Mouse (Mus musculus) neutrophil, adult 5-6 weeks (primary cell): ENCODE data around the gene Pex11g. TPM values are rescaled to one million over a fixed set of nuclear protein-coding genes. Genes with fewer than 3 reads are reported as not detected.

Experiments used
- ATAC-seq: fragments of 151-379, 151-347 bp; 2 replicates; pipeline ENCODE4 v1.8.0; 2017; ENCODE audit warnings: mild to moderate bottlenecking, moderate TSS enrichment; ENCODE audit not compliant: insufficient number of reproducible peaks, poor library complexity, low FRiP score, severe bottlenecking; ENCODE audit errors: extremely low read depth
- total RNA-seq: library from RNA; stranded (forward); fragments of 200-1000 nt; gene quantifications from 2 replicates; pipeline ENCODE4 v1.2.3, GENCODE M21; 2017

The Pex11g gene
- total RNA-seq, 1 experiment from 2014 or later = 1.0 TPM

DNA sequence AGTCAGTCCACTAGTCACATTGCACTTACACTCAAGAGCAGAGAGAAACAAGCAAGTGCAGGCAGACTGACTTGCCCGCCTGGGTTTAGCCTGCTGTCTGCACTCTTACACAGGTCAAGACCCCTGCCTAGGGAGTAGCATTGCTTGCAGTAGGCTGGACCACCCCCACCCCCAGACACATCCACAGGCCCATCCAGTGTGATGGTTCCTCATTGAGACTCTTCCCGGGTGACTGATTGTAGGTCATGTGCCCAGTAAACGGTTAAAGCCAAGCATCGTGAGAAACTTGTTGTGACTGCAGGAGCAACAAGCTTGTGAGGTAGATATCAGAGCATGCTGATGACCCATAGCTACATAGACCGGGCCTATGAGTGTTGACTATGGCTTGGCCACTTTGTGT lies 46.0 kb downstream of the Pex11g start:
- no peak for ATAC-seq

DNA sequence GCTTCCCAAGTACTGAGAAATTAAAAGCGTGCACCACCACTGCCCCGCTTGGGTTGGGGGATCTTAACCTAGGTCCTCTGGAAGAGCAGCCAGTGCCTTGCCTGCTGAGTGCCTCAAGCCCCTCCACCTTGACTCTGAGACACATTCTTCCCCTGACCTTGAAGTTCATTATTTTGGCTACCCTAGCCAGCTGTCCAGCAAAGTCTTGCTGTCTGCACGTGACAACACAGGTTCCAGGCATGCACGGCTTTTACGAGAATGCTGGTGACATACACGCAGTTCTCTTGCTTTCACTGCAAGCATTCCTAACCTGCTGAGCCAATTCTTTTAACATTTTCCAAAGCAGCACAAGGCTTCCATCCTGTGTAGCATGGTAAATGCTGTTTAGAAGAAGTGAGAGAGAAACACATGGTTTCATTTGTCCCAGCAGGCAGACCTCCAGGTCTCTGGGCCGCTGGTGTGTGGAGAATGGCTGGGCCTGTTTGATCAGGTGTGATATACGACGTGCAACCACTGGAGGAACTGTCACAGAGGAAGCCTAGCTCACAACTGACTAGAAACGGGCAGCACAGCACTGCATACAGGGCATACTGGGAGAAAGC lies 47.3 kb downstream of the Pex11g start:
- ATAC-seq = no peak

DNA sequence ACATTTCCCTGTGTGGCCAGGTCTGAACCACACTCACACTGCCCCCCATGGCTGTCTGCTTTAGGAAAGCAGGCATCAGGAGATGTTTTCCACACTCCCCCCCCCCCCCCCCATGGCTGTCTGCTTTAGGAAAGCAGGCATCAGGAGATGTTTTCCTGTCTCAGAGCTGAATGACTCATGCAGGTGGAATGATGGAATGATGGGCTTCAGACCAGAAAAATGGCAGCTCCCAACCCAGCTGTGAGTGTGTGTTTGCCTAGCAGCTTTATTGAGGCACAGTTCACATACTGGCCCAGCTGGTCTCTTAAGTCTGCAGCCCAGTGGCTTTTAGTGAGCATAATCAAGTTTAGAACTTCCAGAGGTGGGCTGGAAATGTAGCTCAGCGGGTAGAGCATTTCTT lies 49.4 kb downstream of the Pex11g start:
- no peak for ATAC-seq

DNA sequence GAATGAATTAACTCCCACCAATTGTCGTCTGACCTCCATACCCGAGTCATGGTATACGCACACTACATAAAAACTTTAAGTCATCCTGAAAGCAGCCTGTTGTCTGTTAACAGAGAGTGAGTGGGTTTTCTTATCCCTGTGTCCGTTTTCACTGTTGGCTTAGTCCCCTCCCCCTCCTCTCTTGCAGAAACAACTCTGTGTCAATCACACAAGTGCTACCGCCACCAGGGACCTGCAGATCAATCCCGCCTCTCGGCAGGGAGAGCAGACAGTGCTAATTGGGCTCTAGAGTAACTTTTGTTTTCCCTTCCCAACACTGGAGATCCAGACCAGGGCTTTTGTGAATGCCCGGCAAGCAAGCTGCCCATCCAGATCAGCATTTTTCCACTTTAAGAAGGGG lies 50.0 kb downstream of the Pex11g start:
- no peak for ATAC-seq

DNA sequence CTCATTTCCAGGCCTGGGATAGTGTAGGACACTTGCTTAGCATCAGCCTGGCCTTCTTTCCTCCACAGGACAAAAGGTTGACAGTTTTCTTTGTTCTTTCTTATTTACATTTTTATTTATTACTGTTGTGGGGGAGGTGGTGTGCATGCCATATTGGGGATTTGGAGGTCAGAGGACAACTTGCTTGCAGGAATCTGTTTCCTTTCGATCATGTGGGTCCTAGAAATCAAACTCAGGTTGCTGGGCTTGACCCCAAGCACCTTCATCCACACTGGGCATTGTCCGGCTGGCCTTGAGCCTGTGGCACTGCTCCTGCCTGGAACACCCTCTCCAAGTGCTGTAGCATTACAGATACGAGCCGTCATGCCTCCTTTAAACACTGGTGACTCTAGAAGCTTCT lies 50.6 kb downstream of the Pex11g start:
- no peak for ATAC-seq

DNA sequence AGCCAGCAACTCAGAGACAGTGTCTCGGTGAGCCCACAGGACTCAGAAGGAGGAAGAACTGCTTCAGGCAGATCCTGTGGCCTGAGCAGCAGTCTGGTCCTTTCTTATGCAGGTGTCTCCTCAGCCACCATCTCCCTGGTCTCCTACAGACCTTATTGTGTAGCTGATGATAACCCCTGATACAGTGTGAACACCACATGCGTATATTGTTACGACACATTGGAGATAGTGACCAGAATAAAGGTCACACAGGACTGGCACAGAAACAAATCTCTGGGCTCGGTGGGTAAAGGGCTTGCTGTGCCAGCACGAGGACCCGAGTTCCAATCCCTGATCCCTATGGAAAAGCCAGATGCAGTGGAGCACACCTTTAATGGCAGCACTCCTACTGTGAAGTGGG lies 51.8 kb downstream of the Pex11g start:
- no peak for ATAC-seq

DNA sequence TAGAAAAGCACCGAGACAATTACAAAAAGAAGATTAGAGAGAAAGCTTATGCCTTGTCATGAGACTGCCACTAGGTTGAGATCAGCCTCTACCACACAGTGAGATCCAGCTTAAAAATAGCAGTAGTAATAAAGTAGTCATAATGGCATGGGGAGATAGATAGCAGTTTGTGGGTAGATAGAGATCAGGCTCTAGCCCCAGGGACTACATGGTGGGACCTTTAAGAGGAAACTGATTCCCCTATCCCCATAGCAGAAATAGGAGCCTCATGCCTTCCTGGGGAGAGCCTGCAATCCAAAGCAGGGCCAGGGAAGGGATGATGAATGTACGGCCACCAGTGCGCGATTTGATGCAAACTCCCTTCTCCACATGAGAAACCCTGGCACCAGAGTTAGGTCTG lies 52.2 kb downstream of the Pex11g start:
- ATAC-seq = no peak

DNA sequence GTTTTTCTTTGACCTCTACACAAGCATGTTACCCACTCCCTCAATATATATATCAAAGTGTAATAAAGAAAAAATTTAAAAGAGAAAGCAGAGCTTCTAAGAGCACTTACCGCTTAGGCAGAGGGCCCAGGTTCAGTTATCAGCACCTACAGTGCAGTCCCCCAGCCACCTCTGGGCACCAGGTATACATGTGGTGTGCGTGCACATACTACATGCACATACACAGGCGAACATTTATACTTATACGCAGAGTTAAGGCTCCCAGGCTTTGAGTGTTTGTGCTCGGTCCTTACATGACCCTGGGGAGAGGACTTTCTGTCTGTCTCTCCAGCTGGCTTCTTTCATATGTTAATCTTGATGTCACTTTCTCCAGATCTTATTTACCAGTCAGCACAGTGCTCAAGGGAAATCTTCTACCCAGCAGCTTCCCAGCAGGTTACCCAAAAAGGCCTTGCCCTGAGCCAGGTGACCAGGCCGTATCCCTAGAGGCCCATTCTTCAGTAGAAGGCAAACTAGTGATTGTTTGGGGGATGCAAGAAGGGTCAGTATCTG lies 52.8 kb downstream of the Pex11g start:
- no peak for ATAC-seq

DNA sequence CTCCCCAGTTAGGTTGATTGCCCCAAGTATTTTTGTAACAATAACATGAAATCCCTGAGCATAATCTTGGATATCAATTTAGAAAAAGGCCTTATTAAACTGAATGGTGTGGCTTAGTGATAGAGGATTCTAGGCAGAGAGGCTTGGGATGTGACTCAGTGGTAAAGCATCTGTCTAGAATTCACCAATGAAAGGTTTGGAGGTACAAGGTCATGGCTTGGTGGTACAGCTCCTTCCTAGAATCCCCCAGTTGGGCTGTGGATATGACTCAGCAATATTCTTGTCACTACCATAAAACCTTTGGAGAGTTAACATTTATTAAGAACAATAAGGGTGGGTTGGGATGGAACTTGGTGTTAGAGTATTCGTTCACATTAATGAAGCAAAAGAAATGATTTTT lies 54.7 kb downstream of the Pex11g start:
- no peak for ATAC-seq

DNA sequence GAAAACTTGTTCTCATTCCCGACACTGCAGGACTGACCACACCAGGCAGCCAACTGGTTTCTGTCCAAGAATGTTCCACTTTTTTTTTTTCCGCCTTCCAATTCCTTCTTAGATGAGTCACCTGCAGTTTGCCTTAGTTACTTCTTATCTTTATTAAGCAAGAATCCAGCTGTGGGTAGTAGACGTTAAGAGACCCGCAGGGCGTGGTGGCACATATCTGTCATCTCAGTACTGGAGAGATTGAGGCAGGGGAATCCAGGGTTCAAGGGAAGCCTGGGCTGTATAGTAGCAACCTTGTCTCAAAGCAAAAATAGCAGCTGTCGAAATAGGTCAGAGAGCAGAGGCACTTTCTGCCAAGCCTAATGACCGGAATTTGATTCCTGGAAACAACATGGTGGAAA lies 55.6 kb downstream of the Pex11g start:
- ATAC-seq = no peak

DNA sequence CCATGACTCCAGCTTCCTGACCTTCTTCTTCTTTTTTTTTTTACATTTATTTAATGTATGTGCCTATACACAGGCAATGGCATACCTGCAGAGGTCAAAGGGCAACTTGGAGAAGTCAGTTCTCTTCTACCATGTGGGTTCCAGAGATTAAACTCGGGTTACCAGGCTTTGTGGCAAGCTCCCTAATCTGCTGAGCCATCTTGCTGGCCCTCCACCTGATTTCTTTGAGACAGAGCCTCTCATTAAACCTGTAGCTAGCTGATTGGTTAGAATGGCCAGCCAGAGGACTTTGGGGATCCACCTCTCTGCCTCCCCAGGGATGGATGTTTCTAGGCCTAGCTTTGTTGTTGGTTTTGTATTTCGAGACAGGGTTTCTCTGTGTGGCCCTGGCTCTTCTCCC lies 56.4 kb downstream of the Pex11g start:
- no peak for ATAC-seq

DNA sequence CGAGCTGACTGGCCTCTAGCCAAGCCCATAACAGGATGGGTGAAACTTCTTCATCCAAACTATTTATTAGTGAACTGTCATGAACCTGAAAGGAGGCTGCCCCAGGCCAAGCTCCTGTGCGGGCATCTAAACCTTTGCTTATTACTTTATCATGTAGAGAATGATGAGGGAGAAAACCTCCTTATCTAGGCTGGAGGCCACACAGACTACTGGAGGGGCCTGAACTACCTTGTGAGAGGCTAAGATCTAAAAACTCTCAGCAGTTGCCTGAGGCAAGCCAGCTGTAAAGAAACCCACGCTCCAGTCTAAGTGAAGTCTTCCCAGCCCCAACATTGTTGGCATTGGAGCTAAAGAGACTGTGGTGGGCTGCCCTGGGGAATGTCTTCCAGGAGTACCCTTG lies 60.1 kb downstream of the Pex11g start:
- ATAC-seq = no peak

Other genes with a start within 250 kb of the Pex11g start
- 28.7 and 32.2 TPM in 2 replicates for gene Insr, start 188.1 kb downstream of the Pex11g start, total RNA-seq
- gene A430078G23Rik, start 114.3 kb downstream of the Pex11g start, total RNA-seq = 140 and 151 TPM in 2 replicates
- gene Arhgef18, start 74.7 kb downstream of the Pex11g start, total RNA-seq = 179 and 187 TPM in 2 replicates
- gene Tex45, start 3.2 kb upstream of the Pex11g start, total RNA-seq = 0.61 TPM in 1 of 2 replicates, not detected in the other
- 3.6 and 4.1 TPM in 2 replicates for gene Zfp358, start 25.5 kb upstream of the Pex11g start, total RNA-seq
- 80.5 and 83.9 TPM in 2 replicates for gene Mcoln1, start 32.8 kb upstream of the Pex11g start, total RNA-seq
- 46.8 and 48.6 TPM in 2 replicates for gene Pnpla6, start 47.7 kb upstream of the Pex11g start, total RNA-seq
- gene C330021F23Rik, start 100.3 kb upstream of the Pex11g start, total RNA-seq = not detected in 2 replicates
- gene Camsap3, start 119.6 kb upstream of the Pex11g start, total RNA-seq = not detected in 2 replicates
- gene Xab2, start 153.6 kb upstream of the Pex11g start, total RNA-seq = 70.3 and 73.1 TPM in 2 replicates
- 153 and 163 TPM in 2 replicates for gene Pet100, start 153.9 kb upstream of the Pex11g start, total RNA-seq
- gene Pcp2, start 157.9 kb upstream of the Pex11g start, total RNA-seq = 0.86 TPM in 1 of 2 replicates, not detected in the other
- 223 and 277 TPM in 2 replicates for gene Stxbp2, start 163.3 kb upstream of the Pex11g start, total RNA-seq
- 16.1 and 19.3 TPM in 2 replicates for gene Retn, start 188.1 kb upstream of the Pex11g start, total RNA-seq
- gene Mcemp1, start 198.1 kb upstream of the Pex11g start, total RNA-seq = 214 and 229 TPM in 2 replicates
- gene Fcor, start 204.7 kb upstream of the Pex11g start, total RNA-seq = not detected in 2 replicates
- 41.5 and 45.5 TPM in 2 replicates for gene Trappc5, start 208.6 kb upstream of the Pex11g start, total RNA-seq
- 390 and 391 TPM in 2 replicates for gene Fcer2a, start 226.5 kb upstream of the Pex11g start, total RNA-seq